Mouse (Mus musculus) forebrain, embryonic 15.5 days (tissue): ENCODE measurements around the gene Clta. TPM values are rescaled to one million over a fixed set of nuclear protein-coding genes. Genes with fewer than 3 reads are reported as not detected.
A peak's percentile ranks its signal among the peaks of the same experiment; 100 is the strongest.

ENCODE experiments used
- ATAC-seq: fragments of 200-750 bp; cut with Nextera tagmentation; replicated peaks from 2 replicates; pipeline ENCODE4 v1.8.0; 2017; ENCODE audit warnings: mild to moderate bottlenecking, moderate TSS enrichment, moderate library complexity
- H3K27ac ChIP-seq: fragments of 300-500 bp; sonication (generic); replicated peaks from 2 replicates; pipeline ENCODE4 v1.5.1; 2015; ENCODE audit warnings: mild to moderate bottlenecking, inconsistent platforms
- H3K27me3 ChIP-seq: fragments of 300-500 bp; sonication (generic); 2 replicates; pipeline ENCODE4 v1.6.1; 2015; ENCODE audit warnings: inconsistent platforms
- H3K36me3 ChIP-seq: fragments of 300-500 bp; sonication (generic); 2 replicates; pipeline ENCODE4 v1.6.1; 2015; ENCODE audit warnings: mild to moderate bottlenecking, inconsistent platforms
- H3K4me1 ChIP-seq: fragments of 300-500 bp; sonication (generic); 2 replicates; pipeline ENCODE4 v1.6.1; 2015; ENCODE audit warnings: inconsistent platforms
- H3K4me2 ChIP-seq: fragments of 300-500 bp; sonication (generic); replicated peaks from 2 replicates; pipeline ENCODE4 v1.6.1; 2015; ENCODE audit warnings: mild to moderate bottlenecking, inconsistent platforms
- H3K4me3 ChIP-seq: fragments of 300-500 bp; sonication (generic); 2 replicates; pipeline ENCODE4 v1.5.1; 2015; ENCODE audit warnings: mild to moderate bottlenecking, inconsistent platforms
- H3K9ac ChIP-seq: fragments of 300-500 bp; sonication (generic); replicated peaks from 2 replicates; pipeline ENCODE4 v1.6.1; 2015; ENCODE audit warnings: mild to moderate bottlenecking, inconsistent platforms
- H3K9me3 ChIP-seq: fragments of 300-500 bp; sonication (generic); 2 replicates; pipeline ENCODE4 v1.6.1; 2016; ENCODE audit warnings: inconsistent platforms
- whole genome bisulfite sequencing: fragments of 180-500 bp; shearing (Covaris S2); methylation state at CpG from one replicate; pipeline ENCODE4 v1.1.7; 2015; ENCODE audit warnings: mixed read lengths; 5-methylcytosine and 5-hydroxymethylcytosine counted together
- polyA plus RNA-seq: library from polyadenylated mRNA; unstranded; fragments of >200 nt; fragmentation: Nextera tagmentation; extraction: Ambion mirVana; gene quantifications from 2 replicates; pipeline ENCODE4 v1.2.1, GENCODE M21; 2015

Clta gene
- polyA plus RNA-seq: 309 and 310 TPM in 2 replicates

DNA sequence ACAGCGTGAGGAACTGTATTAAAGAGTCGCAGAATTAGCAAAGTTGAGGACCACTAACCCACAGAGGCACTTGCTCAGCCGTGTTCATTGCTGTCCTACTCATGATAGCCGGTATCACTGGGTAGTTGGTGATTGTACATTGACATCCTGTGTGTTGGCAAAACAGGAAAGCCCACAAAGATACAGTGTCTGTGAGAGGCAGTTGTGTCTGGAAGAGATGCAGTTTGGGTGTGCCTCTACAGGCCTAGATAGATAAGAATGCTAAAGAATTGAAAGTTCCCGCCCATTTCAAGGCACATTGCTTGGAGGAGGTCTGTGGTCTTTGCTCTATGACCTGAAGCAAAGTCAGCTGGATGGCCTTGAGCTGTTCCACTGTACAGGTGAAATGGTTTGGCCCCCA, at the start of gene Clta:
Clta (plus strand) TSS at position 327 of the 400 bp plus-strand sequence.
- H3K27me3 ChIP-seq: no peaks in the 10 kb centered on the region
- H3K9ac ChIP-seq: no peak within 1 kb of the TSS
- 95% methylated on average over 5 of the region's 5 CpGs for WGBS
- no peak within 1 kb of the TSS for H3K27ac ChIP-seq
- no peaks in the 10 kb centered on the region for H3K4me1 ChIP-seq
- no peaks in the 10 kb centered on the region for H3K36me3 ChIP-seq
- H3K4me3 ChIP-seq: no peak within 1 kb of the TSS
- H3K9me3 ChIP-seq: no peaks in the 10 kb centered on the region
- H3K4me2 ChIP-seq: no peak within 1 kb of the TSS
- ATAC-seq: no peak

DNA sequence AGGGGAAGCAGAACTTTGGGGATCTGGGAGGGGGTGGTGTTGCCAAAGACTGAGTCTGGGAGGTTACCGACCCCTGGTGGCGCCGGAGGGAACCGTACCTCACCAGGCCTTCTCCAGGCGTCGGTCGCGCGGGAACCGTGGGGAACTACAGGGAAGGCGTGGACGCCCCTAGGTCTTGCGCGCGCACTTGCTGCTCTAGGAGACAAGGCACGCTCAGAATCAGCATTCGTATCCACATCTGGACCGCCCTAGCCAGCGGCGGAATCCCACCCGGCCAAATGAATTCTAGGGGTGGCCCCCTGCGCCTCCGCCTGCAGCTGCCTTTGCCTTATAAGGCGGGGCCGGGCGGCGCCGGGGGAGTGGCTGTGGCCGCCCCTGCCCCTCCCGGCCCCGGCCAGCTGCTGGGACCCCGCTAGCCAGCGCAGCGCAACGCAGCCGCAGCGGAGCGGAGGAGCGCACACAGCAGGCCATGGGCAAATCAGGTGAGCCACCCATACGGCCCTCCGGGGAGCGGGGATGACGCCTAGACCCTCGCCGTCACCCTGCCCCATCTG, 46.9 kb upstream of the Clta start, which contains the start of gene Glipr2:
Glipr2 (plus strand) TSS at position 110 of the 554 bp plus-strand sequence.
- Histone ChIP-seq H3K9ac (peak within 1 kb of the TSS; percentile 63), H3K4me2 (peak within 1 kb of the TSS; percentile 71), H3K4me3 (peak within 1 kb of the TSS; percentile 71), H3K27me3 (no peaks in the 10 kb centered on the region), H3K27ac (peak within 1 kb of the TSS; percentile 50), H3K4me1 (peaks cover 15% of the 10 kb centered on the region), H3K9me3 (no peaks in the 10 kb centered on the region), H3K36me3 (no peaks in the 10 kb centered on the region)
- under 1% methylated on average over 45 of the region's 45 CpGs for WGBS
- peak; percentile 88 for ATAC-seq

DNA sequence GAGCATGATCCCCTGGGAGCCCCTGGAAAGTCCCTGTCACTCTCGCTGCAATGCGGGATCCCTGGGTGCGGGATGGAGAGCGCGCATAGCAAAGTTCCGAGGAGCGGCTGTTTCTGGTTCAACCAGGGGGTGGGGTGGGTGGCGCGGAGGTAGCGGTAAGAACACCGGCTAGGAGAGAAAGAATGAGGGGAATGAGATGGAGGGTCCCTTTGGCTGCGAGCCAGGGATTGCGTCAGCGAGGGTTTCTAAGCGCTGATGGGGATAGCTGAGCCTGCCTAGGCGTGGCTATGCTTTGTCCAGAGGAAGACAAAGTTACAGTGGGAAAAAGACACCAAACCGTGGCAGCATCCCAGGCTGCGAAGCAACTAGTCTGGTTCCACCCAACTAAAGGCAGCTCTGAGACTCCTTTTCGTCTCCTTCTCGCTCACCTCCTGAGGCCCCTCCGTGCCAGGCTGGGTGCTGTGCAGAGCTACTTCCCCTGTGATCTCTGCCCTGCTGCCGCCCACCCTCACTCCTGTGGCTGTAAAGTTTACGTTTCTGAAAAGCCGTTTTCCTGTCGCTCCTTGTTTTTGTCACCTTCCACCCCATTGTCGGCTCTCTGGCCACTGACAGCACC, 46.3 kb upstream of the Clta start:
- under 1% methylated on average over 26 of the region's 26 CpGs for WGBS
- H3K27me3 ChIP-seq: no peaks in the 10 kb centered on the region

DNA sequence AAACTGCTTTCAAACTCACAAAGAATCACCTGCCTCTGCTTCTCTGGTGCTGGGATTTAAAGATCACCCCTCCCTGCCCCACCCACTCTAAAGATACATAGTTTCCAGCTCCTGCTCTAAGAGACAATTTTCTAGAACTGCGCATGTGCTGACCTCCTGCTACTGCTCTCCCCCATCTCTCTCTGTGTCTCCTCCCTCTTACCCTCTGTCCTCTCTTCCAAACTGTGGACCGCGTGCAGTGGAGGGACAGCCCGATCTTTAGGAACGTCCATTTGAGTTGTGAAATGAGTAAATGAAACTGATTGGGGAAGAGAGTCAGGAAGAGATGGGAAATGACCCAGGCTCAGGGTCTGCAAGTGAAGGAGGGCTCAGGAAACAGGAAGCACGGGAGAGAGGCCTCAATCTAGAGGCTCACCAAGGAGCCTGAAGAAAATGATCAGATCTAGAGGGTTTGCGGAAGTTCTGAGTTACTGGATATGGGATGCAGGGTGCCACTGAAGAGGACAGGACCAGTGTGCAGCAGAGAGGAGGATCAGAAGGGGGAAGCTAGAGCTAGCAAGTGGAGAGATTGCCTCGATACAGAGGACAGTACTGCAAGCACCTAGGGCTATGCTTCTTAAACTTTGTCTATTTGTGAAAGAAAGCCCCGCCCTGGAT, 44.6 kb upstream of the Clta start:
- Histone ChIP-seq H3K36me3 (no peaks in the 10 kb centered on the region), H3K4me2 (no peak overlapping the region), H3K4me1 (peaks cover 15% of the 10 kb centered on the region), H3K27me3 (no peaks in the 10 kb centered on the region), H3K4me3 (no peak overlapping the region), H3K27ac (no peak overlapping the region), H3K9ac (no peak overlapping the region), H3K9me3 (no peaks in the 10 kb centered on the region)
- no peak for ATAC-seq
- 76% methylated on average over 9 of the region's 9 CpGs for WGBS

More for the DNA sequence above, 46.3 kb upstream of the Clta start:
- Histone ChIP-seq H3K4me3 (peak overlapping the region; percentile 71), H3K9me3 (no peaks in the 10 kb centered on the region), H3K9ac (peak overlapping the region; percentile 63), H3K27ac (peak overlapping the region; percentile 50), H3K4me2 (peak overlapping the region; percentile 71), H3K36me3 (no peaks in the 10 kb centered on the region), H3K4me1 (peaks cover 15% of the 10 kb centered on the region)
- peak; percentile 87 for ATAC-seq

DNA sequence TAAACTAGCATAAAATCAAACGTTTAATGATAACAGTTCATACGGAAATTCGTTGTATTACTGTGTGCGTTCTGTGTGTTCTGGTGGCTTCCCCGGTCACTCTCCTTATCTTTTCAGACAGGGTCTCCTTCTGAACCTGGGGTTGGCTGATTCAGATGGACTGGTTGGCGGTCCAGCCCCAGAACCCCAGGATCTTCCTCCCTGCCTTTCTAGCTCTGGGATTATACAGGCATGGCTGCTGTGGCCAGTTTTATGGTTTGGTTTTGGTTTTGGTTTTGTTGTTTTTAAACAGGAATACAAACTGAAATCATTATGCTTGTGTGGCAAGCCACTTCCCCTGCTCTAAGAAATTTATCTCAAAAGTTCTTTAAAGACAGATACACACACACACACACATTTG, 44.0 kb upstream of the Clta start:
- H3K4me1 ChIP-seq: peaks cover 15% of the 10 kb centered on the region
- no peaks in the 10 kb centered on the region for H3K9me3 ChIP-seq
- no peak overlapping the region for H3K27ac ChIP-seq
- no peak overlapping the region for H3K4me3 ChIP-seq
- no peaks in the 10 kb centered on the region for H3K27me3 ChIP-seq
- H3K36me3 ChIP-seq: no peaks in the 10 kb centered on the region
- no peak overlapping the region for H3K9ac ChIP-seq
- H3K4me2 ChIP-seq: no peak overlapping the region
- ATAC-seq: no peak
- 88% methylated on average over 6 of the region's 6 CpGs for WGBS

DNA sequence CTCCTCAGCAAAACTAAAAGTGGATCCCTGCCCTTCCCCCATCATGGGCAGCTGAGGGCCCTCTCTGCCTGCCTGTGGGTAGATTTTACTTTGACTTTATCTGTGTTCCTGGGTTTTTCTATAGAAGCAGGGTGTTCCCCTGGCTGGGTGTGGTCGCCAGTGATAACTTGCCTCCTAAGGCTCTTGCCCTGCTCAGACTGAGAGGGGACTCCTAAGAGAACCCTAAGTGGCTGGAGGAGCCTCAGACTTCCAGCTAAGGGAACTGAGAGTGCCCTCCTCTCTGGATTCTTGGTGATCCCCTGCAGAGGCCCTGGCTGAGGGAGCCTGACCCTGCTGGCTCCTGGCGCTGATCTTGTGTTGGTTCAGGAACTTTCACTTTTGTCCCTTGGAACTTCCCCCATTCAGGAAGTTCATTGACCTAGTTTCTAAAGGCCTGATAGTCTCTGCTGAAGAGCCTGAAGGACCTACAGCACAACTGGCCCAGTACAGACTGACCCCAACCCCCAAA, 39.9 kb upstream of the Clta start:
- no peak for ATAC-seq
- no peak overlapping the region for H3K4me2 ChIP-seq
- no peak overlapping the region for H3K27ac ChIP-seq
- peaks cover 8% of the 10 kb centered on the region for H3K4me1 ChIP-seq
- no peaks in the 10 kb centered on the region for H3K36me3 ChIP-seq
- H3K9ac ChIP-seq: no peak overlapping the region
- H3K4me3 ChIP-seq: no peak overlapping the region
- no peaks in the 10 kb centered on the region for H3K9me3 ChIP-seq
- 44% methylated on average over 2 of the region's 2 CpGs for WGBS
- no peaks in the 10 kb centered on the region for H3K27me3 ChIP-seq

DNA sequence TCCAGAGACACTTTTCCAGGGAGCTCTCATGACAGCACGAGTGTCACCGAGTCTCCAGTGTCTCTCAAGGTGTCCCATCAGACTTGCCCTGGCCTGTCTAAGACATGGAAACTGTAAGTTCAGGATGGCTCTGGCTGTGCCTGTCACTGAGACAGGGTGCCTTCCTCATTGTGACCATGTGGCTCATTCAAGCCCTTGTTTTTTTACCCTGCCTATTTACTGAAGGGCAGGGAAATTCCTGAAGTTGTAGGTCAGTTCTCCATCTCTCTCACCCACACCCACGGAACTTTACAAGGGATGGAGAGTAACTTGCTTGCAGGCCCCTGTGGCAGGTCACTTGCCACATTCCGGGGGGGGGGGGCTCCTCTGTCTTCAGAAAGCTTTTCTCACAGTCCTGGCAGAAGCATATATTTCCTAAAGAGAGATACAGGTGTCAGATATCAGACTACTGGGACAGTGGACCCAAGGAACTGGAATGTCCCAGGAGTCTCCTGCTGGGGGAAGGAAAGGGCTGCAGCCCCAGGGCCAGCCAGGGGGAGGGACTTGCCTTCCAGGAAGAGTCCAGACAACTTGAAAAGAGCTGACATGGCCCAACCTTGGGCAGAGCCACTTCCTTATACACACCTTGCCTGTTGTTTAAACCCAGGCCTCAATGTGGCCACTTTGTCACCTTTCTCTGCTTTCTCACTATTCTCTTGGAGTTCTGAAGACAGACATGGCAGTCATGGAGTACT, 39.1 kb upstream of the Clta start:
- ATAC-seq: no peak
- WGBS: 49% methylated on average over 4 of the region's 4 CpGs
- no peak overlapping the region for H3K4me2 ChIP-seq
- no peaks in the 10 kb centered on the region for H3K9me3 ChIP-seq
- no peak overlapping the region for H3K27ac ChIP-seq
- H3K27me3 ChIP-seq: no peaks in the 10 kb centered on the region
- H3K36me3 ChIP-seq: no peaks in the 10 kb centered on the region
- H3K4me1 ChIP-seq: peaks cover 10% of the 10 kb centered on the region
- H3K4me3 ChIP-seq: no peak overlapping the region
- no peak overlapping the region for H3K9ac ChIP-seq

DNA sequence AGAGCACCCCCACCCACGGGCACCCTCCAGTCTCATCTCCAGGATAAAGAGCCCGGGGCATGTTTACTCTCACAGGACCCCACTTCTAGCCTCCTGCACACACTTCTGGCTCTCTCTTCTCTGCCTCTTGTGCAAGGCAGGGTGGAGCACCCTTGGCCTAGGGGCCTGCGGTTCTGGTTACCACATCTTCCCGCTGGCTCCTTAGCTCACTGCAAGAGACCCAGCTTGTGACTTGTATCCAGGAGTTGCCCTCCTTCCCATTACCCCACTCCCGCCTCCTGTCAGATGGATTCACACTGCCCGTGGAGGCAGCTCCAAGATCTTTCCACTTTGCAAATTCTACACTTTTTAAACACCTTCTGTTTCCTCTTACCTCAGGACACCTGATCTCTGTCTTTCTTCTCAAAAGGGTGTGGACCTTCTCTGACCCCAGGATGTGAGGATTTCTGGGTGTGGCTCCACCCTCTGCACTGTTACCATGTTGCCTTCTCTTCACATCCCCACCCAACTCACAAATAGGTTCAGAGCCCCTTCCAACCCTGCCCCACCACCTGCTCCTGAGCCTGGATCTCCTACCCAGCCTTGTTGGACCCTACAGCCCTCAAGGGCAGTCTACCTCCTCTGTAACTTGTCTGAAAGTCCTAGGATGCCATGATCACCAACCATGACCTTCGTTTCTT, 38.3 kb upstream of the Clta start:
- 85% methylated on average over 7 of the region's 7 CpGs for WGBS
- H3K4me1 ChIP-seq: peaks cover 10% of the 10 kb centered on the region
- no peak overlapping the region for H3K27ac ChIP-seq
- no peaks in the 10 kb centered on the region for H3K9me3 ChIP-seq
- H3K4me2 ChIP-seq: no peak overlapping the region
- no peak overlapping the region for H3K4me3 ChIP-seq
- no peaks in the 10 kb centered on the region for H3K27me3 ChIP-seq
- H3K36me3 ChIP-seq: no peaks in the 10 kb centered on the region
- no peak for ATAC-seq
- H3K9ac ChIP-seq: no peak overlapping the region

DNA sequence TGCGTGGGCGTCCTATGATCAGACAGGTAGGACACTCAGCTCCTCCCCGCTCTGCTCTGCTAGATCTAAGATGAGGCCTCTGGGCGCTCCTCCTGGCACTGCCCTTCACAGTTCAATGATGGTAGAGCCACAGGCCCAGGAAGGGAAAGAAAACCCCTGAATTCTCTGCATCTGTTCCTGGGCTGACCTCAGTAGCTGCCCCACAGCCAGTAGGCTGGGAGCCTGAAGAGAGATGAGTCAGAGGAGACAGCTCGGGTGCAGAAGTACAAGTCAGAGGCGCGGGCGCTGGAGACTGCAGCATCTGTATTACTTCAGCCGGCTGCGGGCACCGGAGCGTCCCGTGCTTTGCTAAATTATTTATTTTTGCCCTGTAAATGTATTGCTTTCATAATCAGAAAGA, 35.6 kb upstream of the Clta start:
- Histone ChIP-seq H3K27ac (no peak overlapping the region), H3K9ac (no peak overlapping the region), H3K27me3 (no peaks in the 10 kb centered on the region), H3K9me3 (no peaks in the 10 kb centered on the region), H3K4me3 (no peak overlapping the region), H3K36me3 (no peaks in the 10 kb centered on the region), H3K4me1 (peaks cover 19% of the 10 kb centered on the region), H3K4me2 (no peak overlapping the region)
- ATAC-seq: no peak
- 56% methylated on average over 13 of the region's 13 CpGs for WGBS

DNA sequence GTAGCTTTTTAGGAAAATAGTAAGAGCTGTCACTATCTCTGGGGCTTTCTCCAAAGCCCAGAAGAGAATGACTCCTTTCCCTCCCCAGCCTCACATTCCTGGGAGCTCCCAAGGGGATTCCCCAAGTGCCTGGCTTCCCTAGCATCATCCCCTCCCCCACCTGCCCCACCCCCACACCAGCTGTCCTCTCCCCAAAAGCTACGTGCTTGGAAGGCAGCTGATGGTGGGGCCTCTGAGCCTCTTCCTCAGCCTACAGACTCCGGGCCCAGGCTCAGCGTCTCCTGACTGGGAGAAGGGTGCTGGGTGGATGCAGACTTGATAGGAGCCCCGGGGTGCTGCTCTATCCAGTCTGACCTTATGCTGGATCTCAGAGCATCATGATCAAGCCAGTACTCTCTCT, 34.9 kb upstream of the Clta start:
- Histone ChIP-seq H3K27ac (0 out of 2 replicates have a peak overlapping the region, but pooled peaks have one; percentile 19), H3K9ac (no peak overlapping the region)
- ATAC-seq: peak; percentile 69

DNA sequence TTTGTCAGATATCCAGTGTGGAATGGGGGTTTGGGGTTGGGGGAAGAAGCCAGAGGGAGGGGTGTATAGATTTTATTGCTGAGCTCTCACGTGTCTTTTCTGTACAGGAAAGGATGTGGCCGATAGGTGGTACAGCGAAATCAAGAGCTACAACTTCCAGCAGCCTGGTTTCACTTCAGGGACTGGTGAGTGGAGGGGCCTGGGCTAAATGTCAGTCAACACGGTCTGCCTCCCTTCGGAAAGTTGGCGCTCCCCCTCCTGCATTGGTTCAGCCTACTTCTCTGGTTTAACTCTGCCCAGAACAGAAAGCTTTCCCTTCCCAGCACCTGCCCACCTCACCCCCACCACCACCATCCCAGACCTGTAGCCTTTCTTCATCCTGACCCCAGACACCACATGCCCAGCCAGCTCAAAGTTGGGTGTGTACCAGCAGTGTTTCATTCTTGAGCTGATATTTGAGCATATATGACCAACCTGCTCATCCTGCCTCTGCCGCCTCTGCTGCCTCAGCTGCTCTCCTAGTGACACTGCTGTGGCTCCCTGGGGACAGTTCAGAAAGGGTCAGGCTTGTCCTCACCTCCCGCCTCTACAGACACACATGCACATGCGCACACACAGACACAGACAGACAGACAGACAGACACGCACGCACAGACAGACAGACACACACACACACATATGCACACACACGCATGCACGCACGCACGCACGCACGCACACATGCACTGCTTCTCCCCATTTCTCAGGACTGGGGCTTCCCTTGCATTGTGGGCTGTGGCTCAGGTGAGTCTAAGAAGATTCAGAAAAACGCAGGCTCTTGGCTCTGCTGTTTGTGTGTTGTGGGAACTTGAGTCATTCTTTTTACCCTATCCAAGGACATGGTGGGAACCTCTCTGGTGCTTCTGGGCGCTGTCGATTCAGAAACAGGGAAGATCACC, 33.6 kb upstream of the Clta start:
- H3K9ac ChIP-seq: no peak overlapping the region
- ATAC-seq: no peak
- no peak overlapping the region for H3K27ac ChIP-seq
- no peak overlapping the region for H3K4me2 ChIP-seq
- H3K4me3 ChIP-seq: no peak overlapping the region
- WGBS: 86% methylated on average over 20 of the region's 20 CpGs
- peaks cover 19% of the 10 kb centered on the region for H3K4me1 ChIP-seq
- H3K36me3 ChIP-seq: no peaks in the 10 kb centered on the region
- no peaks in the 10 kb centered on the region for H3K9me3 ChIP-seq
- no peaks in the 10 kb centered on the region for H3K27me3 ChIP-seq

More for the DNA sequence above, 34.9 kb upstream of the Clta start:
- H3K4me3 ChIP-seq: no peak overlapping the region
- H3K4me2 ChIP-seq: peak overlapping the region; percentile 6; the same call in 1 of the 2 replicates
- peaks cover 19% of the 10 kb centered on the region for H3K4me1 ChIP-seq
- H3K27me3 ChIP-seq: no peaks in the 10 kb centered on the region
- no peaks in the 10 kb centered on the region for H3K9me3 ChIP-seq
- H3K36me3 ChIP-seq: no peaks in the 10 kb centered on the region
- 14% methylated on average over 4 of the region's 4 CpGs for WGBS
